Mouse (Mus musculus) thymus, postnatal 36 days (tissue): ENCODE measurements around the gene Zp1.

ENCODE experiments used
- DNase-seq, 2 experiments: peaks; one replicate each; pipeline ENCODE4 v3.0.0; 2022; ENCODE audit warnings: mixed read lengths in 2 of 2

Gene Zp1

DNA sequence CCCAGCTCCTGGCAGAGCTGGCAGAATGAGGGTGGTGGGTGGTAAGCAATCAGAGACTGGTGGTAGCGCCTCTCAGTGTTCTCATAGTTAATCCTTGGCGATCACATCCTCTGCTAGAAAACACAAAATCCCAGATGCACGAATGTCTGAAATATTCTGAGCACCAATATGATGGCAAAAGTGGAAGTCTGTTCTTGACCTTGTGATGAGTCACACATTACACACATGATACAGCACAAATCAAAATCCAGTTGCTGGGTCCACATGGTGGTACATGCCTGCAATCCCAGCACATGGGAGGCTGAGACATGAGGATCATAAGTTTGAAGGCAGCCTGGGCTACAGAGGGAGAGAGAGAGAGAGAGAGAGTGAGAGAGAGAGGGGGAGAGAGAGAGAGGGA is 626 bp upstream of the Zp1 start:
- DNase-seq, result no peak

DNA sequence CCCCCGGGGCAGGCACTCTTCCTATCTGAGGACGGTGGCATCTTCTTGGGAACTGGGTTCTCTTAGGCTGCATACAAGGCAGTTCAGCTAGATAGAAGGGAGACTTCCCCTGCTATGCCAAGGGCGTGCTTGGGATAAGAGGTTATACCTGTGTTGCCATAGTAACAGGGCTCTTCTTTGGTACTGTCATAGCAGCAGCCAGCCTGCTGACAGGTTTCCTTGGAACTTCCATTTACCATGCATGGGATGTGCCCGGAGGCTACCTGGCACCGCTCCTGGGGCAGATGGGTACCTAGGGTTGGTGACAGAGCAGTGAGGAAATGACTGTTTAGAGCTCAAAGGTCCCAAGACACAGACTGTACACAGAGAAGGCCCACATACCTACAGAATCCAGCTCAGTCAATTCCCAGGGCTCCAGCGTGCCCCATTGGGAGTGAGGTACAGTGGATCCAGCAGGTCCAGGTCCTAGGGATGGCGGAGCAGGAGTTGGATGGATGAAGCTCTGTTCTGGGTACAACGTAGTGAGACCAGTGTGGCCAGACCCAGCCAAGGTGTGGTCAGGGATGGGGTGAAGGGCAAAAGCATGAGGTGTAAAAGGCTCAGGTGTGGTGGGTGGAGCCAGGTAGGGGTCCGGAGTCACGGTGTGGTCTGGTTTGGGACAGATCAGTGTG is 2.0 kb downstream of the Zp1 start:
- DNase-seq, result no peak

DNA sequence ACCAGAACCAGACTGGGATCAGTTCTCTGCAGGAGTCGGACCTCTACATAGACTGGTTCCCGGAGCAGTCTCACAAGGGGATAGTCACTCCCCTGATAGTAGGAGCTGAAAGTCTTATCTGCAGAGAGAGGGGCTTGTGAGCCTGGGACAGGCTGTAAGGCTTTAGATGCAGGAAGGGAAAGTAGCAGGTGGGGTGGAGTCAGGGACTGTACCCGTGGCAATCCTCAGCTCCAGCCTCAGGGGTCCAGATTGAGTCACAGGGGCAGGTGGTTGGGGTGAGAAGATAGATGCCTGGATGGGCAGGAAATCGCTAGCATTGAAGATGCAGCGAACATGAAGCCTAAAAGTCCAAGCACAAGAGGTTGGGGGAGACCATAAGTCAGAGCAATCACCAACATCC is 3.9 kb downstream of the Zp1 start:
- no peak for DNase-seq

DNA sequence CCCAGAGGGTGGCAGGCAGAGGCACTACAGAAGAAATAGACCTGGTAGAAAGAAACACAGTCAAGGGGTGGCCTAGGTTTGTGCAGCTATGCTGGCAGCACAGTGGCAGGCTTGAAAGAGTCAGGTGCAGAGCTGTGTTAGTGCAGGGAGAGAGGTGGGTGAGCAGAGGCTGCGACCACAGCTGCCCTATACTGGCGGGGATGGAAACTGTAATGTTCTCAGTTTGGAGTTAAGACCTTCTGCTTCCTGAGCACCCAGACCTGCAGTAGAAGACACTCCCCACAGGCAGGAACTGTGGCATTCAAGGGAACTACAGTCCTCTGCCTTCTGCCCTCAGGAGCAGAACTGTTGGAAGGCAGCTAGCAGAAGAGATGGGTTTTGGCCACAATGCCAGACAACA is 5.6 kb downstream of the Zp1 start:
- DNase-seq, result no peak

DNA sequence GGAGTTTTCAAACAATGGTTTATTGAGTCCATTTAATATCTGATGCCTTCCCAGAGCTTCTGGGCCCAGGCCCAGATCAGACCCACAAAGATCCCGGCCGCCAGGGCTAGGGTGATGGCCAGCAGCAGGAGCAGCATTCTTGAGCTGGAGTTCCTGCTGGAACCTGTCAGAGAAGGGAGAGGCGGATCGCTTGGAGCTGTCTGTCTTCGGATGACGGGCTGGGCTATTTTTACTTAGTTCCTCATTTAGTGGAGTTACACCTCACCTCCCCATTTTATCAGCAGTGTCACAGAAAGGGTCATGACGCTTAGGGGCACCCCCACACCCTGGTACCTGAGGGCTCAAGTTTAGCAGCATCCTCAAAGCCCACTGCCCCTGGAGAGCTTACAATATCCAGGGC is 6.1 kb downstream of the Zp1 start:
- no peak for DNase-seq

DNA sequence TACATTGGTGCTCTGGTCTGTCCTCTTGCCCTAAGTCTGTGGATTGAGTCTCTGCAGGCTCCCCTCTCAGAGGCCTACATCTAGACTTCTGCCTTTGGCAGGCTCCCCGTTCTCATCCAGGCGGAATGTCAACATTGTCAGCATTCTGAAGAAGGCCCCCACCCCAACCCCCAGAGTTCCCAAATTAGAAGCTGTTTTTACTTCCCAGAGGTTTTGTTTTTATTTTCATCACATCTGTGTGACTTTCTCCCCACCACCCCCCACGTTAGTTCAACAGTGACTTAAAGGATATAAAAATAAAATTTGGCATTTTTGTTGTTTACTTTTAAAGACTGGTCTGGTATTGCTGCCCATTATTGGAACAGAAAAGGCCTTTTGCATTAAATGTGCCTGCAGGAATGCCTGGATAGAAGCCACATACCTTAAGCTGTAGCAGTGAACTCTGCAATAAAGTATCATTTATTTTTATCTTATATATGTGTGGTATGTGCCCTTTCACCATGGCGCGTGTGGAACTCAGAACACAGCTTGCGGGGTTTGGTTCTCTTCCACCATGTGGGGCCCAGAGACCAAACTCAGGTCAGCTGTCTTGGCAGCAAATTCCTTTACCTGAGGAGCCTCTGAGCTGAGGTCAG is 11.2 kb downstream of the Zp1 start:
- DNase-seq, result no peak

DNA sequence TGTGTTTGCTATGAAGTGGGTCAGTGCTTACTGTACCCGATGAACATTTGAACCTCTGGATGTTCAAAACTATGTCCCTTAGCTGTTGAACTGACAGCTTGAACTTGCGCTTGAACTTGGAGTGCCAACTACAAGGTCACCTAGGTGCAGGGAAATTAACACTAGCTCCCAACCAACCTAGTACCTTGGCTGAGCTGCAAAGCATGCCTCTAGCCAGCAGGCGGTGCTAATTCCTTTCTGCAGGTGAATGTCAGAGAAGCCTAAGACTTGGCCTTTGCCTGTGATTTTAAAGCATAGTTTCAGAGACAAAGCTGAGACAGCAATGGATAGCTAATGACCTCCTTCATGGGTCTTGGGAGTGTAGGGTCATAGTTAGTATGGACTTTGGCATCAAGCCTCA is 12.5 kb downstream of the Zp1 start:
- peak; percentile 47 to 50 for DNase-seq

DNA sequence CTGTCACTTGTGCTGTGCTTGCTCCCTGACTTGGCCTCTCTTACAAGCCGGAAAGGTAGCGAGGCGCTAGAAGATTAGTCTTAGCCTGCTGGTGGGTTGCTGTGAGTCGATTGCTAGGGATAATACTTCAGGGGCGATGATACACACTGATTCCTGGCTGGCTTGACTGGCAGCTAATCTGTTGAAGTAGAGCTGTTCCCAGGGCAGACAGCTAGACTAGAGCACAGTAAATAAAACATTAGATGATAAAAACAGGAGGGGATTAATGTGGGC is 14.8 kb downstream of the Zp1 start:
- no peak for DNase-seq

DNA sequence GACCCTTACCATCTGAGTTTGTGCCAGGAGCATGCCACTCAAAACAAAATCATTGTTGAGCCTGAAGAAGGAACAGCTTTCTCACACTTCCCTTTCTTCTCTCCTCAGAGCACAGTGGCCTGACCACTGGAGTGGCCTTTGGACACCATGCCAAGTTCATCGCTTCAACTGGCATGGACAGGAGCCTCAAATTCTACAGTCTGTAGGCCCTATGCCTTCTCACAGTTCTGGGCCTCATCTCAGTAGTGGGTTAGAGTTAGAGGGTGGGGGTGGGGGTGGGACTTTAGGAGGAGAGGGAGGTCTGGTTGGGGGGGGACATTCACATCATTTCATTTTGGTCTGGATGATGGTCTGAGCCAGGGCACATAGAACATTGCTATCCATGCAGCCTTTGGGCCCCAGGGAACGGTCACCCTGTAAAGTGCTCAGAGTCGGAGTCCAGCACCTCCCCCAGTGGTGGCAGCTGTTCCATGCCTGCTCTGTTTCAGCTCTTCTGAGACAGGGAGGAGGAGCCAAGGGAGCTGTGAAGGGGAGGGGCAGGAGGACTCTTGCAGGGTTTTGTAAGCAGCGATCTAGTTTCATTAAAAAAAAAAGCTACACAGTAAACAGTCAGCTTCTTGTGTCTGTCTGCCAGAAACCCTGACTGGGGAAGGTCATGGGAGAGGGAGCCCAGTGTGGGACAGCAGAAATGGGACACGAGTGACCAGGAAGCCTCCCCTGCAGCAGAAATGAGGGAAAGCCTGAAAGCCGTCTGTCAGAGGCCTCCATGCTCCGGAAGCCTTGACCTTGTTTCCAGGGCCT is 15.3 kb downstream of the Zp1 start:
- DNase-seq, result no peak

DNA sequence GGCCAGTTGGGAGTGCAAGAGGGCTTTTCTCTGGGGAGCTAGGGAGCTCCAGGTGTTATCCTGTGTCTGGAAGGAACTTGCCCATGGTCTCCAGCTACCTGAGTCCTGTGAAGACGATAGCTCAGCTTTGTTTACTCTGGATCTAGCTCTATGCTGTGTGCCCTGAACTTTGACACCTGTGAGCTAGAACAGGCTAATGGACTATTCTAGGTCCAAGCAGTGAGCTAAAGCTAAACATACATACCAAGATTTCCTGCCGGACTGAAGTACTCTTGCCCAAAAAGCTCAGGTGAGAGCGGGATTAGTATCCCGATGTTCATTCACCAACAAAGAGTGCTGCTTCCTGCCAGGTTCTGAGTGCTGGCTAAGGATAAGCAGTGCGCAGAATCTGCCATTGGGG is 15.9 kb downstream of the Zp1 start:
- DNase-seq, result no peak

DNA sequence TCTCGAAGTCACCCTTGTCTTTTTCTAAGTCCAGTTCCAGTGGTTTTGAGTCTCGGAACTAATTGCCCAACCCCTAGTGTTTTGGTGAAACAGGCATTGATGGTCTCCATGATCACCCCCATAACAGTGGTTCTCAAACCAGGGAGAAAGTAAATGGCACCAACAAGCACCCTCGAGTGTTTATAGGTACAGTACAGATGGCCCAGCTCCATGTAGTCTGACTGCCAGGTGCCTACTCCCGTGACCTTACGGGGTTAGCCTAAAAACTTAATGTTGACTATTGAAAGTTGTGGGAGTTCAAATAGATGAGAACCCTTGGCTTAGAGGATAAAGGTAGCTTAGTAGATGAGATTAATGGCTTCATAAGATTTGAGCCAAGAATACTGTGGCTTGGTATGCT is 19.4 kb downstream of the Zp1 start:
- DNase-seq, result no peak

DNA sequence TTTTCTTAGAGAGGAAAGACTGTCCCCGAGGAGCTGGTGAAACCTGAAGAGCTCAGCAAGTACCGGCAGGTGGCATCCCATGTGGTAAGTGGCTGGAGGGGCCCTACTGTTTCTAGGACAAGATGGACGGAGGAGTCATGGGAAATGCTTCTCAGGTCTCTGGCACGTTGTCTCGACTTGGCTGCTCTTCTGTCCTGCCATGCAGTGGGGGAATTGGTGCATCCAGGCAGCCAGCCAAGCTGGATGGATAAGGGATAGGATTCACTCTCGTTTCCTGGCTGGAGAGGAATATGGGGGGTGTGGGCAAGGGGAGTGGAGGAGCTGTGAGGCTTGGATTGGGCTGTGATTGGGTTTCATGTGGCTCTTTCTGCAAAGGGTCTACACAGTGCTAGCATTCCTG is 20.1 kb downstream of the Zp1 start:
- DNase-seq, result no peak

DNA sequence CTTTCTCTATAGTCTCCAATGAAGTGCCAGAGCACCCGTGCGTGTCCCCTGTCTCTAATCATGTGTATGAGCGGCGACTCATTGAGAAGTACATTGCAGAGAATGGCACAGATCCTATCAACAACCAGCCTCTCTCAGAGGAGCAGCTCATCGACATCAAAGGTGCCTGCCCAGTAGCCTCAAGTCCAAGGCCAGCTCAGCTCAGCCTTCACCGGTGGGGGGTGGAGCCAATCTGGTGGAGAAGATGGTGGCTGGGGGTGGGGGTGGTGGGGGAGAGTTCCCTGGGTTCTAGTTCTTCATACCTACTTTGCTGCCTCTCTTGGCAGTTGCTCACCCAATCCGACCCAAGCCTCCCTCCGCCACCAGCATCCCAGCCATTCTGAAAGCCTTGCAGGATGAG is 22.9 kb downstream of the Zp1 start:
- no peak for DNase-seq

DNA sequence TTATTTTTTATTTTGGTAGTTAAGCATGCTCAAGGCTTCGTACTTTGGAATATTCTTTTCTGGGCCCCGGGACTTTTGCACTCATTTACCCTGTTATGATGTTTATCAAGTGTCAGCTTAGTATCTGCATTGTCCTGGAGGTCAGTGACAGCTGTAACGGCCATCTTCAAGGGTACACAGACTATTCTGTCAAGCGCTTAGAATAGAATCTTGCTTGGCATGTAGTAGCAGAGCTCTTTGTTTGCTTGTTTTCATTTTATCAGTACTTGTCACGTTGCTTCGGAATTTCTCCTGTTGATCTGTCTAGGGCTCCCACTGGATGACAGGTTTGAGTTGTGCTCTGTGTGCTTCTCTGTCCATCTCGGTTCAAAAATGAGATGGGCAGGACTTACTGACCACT is 23.6 kb downstream of the Zp1 start:
- no peak for DNase-seq

DNA sequence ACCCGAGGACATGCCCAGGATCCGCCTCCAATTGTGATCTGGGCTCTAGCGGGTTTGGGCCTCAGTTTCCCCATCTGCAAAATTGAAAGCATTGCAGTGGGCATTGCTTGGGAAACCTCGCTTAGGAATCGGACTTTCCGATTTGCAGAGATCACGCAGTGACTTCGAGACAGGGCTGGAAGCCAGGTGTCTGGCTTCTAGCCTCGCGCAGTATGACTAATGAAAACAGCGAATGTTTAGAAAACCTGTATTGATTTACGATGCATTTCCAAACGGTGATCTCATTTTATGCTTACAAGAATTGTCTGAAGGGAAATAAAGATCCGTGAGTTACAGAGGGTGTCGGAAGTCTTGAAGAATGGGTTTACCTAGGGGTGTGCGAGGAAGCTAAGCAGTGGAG is 24.7 kb downstream of the Zp1 start:
- DNase-seq, result no peak

DNA sequence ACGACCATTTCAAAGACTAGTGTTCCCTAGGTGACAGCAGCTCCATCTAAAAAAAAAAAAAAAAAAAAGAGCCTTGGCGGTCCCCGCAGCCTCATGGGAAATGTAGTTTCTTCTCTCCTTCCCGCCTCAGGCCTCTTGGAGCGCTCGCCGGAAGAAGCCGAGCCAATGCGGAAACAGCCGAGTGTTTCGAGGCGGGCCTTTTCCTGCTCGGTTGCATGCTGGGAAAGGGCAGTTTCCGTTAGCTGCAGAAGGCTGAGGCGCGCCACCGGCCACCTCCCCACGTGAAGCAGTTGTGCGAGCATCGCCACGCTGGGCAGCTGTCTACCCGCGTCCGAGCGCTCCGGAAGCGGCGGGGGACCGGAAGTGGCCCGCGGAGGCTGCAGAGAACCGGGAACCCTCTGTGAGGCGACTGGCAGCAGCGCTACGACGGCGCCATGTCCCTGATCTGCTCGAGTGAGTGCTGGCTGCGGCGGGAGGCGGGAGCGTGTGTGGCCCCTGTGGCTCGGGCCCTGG is 25.4 kb downstream of the Zp1 start, which contains the start of gene Prpf19:
Prpf19 (plus strand) TSS at position 216 of the 513 bp plus-strand sequence.
- peak; percentile 97 to 98 for DNase-seq

DNA sequence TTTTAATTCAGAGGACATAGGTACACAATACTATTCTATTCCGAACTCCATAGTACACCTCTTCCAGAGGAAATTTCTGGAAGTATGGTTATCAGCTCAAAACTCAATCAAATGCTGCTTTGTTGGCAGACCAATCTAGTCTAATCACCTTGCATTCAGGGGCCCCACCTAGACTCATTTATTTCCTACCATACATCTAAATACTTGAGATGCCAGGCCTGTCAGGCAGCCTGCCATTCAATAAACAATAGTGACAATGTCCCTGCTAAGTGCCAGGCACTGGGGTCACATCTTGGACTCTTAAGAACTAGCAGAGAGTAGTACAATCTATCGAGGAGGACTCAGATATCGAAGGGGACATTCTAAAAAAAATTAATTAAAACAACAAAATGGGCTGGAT is 28.2 kb downstream of the Zp1 start:
- DNase-seq, result no peak

DNA sequence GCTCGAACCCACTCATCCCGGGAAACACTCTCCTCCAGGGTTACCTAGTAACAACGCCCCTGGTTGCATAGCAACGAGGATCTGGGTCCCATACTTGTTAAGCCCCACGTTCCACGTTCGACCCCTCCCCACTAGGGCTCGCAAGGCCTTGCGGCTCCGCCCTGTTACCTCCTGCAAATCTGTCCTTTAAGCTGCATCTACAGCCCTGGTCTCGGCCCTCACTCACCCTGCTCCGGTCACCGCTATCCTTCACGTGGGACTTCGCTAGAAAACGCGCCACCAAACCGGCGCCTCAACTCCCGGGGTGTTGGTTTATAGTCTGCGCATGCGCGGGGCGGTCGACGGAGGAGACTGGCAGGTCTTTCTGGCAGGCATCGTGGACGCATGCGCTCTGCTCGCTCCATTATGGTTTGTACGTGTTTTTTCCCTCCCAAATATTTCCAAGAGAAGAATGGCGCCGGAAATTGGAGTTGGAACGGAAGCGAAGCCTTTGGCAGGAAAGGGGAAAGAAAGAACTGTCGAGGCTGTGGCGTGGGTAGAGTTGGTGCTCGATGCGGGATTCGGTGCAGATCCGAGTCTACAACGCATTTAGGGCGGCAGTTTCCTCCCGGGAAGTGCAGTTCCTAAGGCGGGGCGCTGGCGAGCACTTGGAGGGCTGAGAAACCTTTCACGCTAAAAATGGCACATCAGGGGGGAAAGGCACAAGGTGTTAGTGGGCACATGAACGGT is 38.8 kb downstream of the Zp1 start, which contains the start of gene Tmem109:
Tmem109 (minus strand) TSS at position 576 of the 729 bp plus-strand sequence.
- peak; percentile 90 to 92 for DNase-seq

DNA sequence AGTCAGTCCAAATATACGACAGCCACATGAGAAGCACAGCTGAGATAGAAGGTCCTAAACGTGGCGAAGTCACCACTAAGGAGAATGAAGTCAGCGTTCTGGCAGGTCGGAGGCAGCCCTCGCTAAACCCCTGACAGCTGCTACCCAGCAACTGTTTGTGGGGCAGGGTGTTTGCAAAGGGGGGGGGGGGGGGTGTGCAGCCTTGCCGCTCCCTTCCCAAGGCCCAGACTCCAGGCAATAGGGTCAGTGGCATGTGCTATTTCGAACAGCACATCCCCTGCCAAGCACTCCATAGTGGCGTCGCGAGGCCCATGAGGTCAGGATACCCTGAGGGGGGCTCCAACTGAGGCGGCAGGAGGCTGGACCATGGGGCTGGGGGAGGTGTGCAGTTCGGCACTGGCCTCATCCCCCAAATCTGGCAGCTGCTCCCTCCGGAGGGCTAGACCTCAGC is 39.4 kb downstream of the Zp1 start:
- DNase-seq, result no peak

DNA sequence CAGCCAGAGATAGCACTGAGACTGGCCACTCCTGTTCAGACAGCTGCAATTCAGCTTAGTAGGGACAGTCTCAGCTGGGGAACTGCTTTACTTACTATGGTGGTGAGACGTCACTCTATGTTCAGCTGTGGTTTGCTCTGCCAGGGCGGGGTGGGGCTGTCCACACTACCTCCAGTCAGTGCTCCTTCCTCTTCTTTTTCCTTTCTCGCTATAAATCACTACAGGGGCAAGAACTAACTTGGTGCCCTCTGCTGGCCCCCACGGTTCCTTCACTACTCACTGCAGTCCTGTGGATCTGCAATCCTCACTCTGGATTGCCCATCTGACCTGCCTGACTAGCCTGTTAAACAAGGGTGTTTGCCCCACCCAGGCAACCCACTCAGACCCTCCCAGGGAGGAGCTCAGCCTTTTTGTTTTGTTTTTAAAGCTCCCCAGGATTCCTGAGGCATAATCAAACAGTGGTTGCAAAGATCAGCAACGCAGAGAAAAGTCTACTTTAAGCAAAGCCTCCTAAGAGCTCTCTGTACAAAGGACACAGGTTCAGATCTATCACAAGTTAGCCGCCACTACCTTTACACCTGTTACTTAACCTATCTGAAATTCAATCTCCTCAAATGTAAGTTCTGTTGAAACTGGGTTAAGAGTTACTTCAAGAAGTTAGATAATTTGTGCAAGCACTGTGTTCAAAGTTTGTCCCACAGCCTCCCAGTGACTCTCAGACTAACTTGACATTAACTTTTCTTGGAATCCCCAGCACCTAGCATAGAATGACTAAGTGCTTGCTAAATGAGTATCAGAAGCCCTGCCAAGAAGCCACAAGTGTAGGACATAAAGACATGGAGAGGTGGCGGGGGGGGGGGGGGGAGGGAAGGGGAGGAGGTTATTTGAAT is 40.1 kb downstream of the Zp1 start:
- DNase-seq, result peak; percentile 59 to 61

DNA sequence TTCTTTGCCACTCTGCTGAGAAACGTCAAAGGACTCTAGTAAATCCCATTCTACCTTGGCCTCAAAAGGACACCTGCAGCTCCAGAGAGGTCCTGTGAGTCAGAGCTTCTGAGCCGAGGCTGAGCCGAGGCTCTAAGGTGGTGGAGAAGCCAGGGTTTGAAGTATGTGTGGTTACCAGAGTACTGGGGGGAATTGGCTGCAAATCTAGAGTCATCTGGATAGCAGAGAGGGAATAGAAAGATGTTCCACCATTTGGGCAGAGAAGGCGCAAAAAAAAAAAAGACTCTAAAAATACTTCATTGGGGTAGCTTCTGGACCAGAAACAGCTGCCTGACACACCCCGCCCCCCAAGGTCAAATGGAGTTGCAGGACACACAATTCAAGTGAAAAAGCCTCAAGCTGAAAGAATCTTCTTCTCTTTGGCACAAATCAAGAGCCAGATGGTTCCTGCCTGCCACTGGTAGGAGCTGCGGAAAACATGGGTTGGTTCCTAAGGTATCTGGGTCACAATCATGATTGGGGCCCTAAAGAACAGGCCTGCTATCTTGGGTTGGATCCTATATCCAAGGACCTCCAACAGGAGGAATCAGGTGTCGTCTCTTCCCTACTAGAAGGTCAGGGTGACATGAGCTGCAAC is 42.1 kb downstream of the Zp1 start:
- no peak for DNase-seq
